Mouse (Mus musculus) ES-Bruce4 (cell line): ENCODE data around the gene Dram1. TPM values are rescaled to one million over a fixed set of nuclear protein-coding genes. Genes with fewer than 3 reads are reported as not detected.
"Not testable (repeated sequence)": the region's sequence is repeated elsewhere in the genome, so short reads cannot be mapped to it uniquely, and the experiment has no call there.

Experiments
- H3K27ac ChIP-seq: 2 replicates; pipeline ENCODE4 v1.5.1; 2012; ENCODE audit warnings: low read length, inconsistent platforms; ENCODE audit not compliant: insufficient read depth
- H3K27me3 ChIP-seq: 2 replicates; pipeline ENCODE4 v1.6.1; 2012; ENCODE audit warnings: mild to moderate bottlenecking, low read length, inconsistent platforms; ENCODE audit not compliant: control insufficient read depth, poor library complexity, insufficient read depth, severe bottlenecking
- H3K36me3 ChIP-seq: 2 replicates; pipeline ENCODE4 v1.6.1; 2012; ENCODE audit warnings: inconsistent platforms, mild to moderate bottlenecking, low read length, moderate library complexity; ENCODE audit not compliant: control insufficient read depth, poor library complexity, insufficient read depth, severe bottlenecking
- H3K4me1 ChIP-seq: one replicate; pipeline ENCODE4 v1.8.1; 2011; ENCODE audit warnings: low read length; ENCODE audit not compliant: control insufficient read depth, insufficient read depth
- H3K4me3 ChIP-seq: 2 replicates; pipeline ENCODE4 v1.5.1; 2011; ENCODE audit warnings: low read depth, mild to moderate bottlenecking, low read length
- H3K9ac ChIP-seq: 2 replicates; pipeline ENCODE4 v1.6.1; 2012; ENCODE audit warnings: low read depth, mild to moderate bottlenecking, inconsistent platforms; ENCODE audit not compliant: poor library complexity, severe bottlenecking
- H3K9me3 ChIP-seq: replicated peaks from 2 replicates; pipeline ENCODE4 v1.6.1; 2012; ENCODE audit warnings: mild to moderate bottlenecking, low read length, inconsistent platforms; ENCODE audit not compliant: control insufficient read depth, poor library complexity, insufficient read depth, severe bottlenecking
- CTCF ChIP-seq: IDR thresholded peaks from one replicate; pipeline ENCODE4 v1.8.1; 2011; ENCODE audit warnings: low read depth, low read length
- EP300 ChIP-seq: IDR thresholded peaks from 2 replicates; pipeline ENCODE4 v1.6.1; 2011; ENCODE audit warnings: low read depth, low read length; ENCODE audit not compliant: insufficient read depth
- POLR2A ChIP-seq: IDR thresholded peaks from one replicate; pipeline ENCODE4 v1.8.1; 2011; ENCODE audit warnings: low read length; ENCODE audit not compliant: insufficient read depth
- polyA plus RNA-seq: library from polyadenylated mRNA; stranded (reverse); fragments of >200 nt; gene quantifications from 2 replicates; pipeline ENCODE4 v1.2.4, GENCODE M21; 2011; ENCODE audit warnings: low read depth; ENCODE audit not compliant: missing spikeins, insufficient read depth, insufficient read length

Gene Dram1
- polyA plus RNA-seq, 1 experiment = 0.57 TPM

- no peaks in the 10 kb centered on the region for H3K9me3 ChIP-seq
These were observed 2.1 kb downstream of the Dram1 start for GRCm38 (mm10) chr10:88376770-88377169.

GRCm38 (mm10) chr10:88374984-88375383 is 3.9 kb downstream of the Dram1 start:
- H3K9ac ChIP-seq = no peak overlapping the region
- no peak for TF ChIP-seq CTCF
- no peak for TF ChIP-seq POLR2A
- no peak for TF ChIP-seq EP300
- no peaks in the 10 kb centered on the region for H3K27me3 ChIP-seq
- no peaks in the 10 kb centered on the region for H3K9me3 ChIP-seq
- H3K4me1 ChIP-seq = peaks cover 2% of the 10 kb centered on the region
- H3K36me3 ChIP-seq = no peaks in the 10 kb centered on the region
- H3K27ac ChIP-seq = no peak overlapping the region
- no peak overlapping the region for H3K4me3 ChIP-seq

More at GRCm38 (mm10) chr10:88376770-88377169, 2.1 kb downstream of the Dram1 start:
- Histone ChIP-seq H3K36me3 (no peaks in the 10 kb centered on the region), H3K27me3 (no peaks in the 10 kb centered on the region), H3K4me3 (no peak overlapping the region), H3K9ac (no peak overlapping the region), H3K4me1 (peaks cover 2% of the 10 kb centered on the region), H3K27ac (no peak overlapping the region)
- TF ChIP-seq EP300 = no peak
- peak; percentile 61 for TF ChIP-seq CTCF
- no peak for TF ChIP-seq POLR2A

GRCm38 (mm10) chr10:88372945-88373344 is 5.9 kb downstream of the Dram1 start:
- not testable (repeated sequence) for H3K4me1 ChIP-seq, H3K36me3 ChIP-seq, H3K4me3 ChIP-seq, H3K9me3 ChIP-seq, H3K9ac ChIP-seq, H3K27ac ChIP-seq, H3K27me3 ChIP-seq

GRCm38 (mm10) chr10:88372436-88372835 is 6.4 kb downstream of the Dram1 start:
- no peaks in the 10 kb centered on the region for H3K27me3 ChIP-seq
- no peaks in the 10 kb centered on the region for H3K36me3 ChIP-seq
- no peak overlapping the region for H3K27ac ChIP-seq
- H3K4me1 ChIP-seq = no peaks in the 10 kb centered on the region
- no peak overlapping the region for H3K4me3 ChIP-seq
- TF ChIP-seq EP300 = no peak
- no peak for TF ChIP-seq POLR2A
- TF ChIP-seq CTCF = no peak
- H3K9me3 ChIP-seq = no peaks in the 10 kb centered on the region
- no peak overlapping the region for H3K9ac ChIP-seq

- H3K27me3 ChIP-seq = no peaks in the 10 kb centered on the region
- H3K9me3 ChIP-seq = no peaks in the 10 kb centered on the region
- no peaks in the 10 kb centered on the region for H3K4me1 ChIP-seq
- H3K27ac ChIP-seq = no peak overlapping the region
- no peaks in the 10 kb centered on the region for H3K36me3 ChIP-seq
- no peak overlapping the region for H3K4me3 ChIP-seq
- no peak overlapping the region for H3K9ac ChIP-seq
- TF ChIP-seq EP300 (no peak), CTCF (peak; percentile 59), POLR2A (no peak)
These were observed 7.1 kb downstream of the Dram1 start for GRCm38 (mm10) chr10:88371793-88372192.

- H3K27ac ChIP-seq = no peak overlapping the region
- H3K4me1 ChIP-seq = no peaks in the 10 kb centered on the region
- no peak for TF ChIP-seq CTCF
- H3K4me3 ChIP-seq = no peak overlapping the region
- no peaks in the 10 kb centered on the region for H3K36me3 ChIP-seq
- H3K27me3 ChIP-seq = no peaks in the 10 kb centered on the region
- no peaks in the 10 kb centered on the region for H3K9me3 ChIP-seq
- H3K9ac ChIP-seq = no peak overlapping the region
These were observed 9.6 kb downstream of the Dram1 start for GRCm38 (mm10) chr10:88369233-88369632.
